Mouse (Mus musculus): ENCODE results near the gene Prkar2b. TPM values are rescaled to one million over a fixed set of nuclear protein-coding genes. Genes with fewer than 3 reads are reported as not detected.

Prkar2b gene
- total and polyA plus RNA-seq, 3 experiments = 15.7 to 154 (median 34.1) TPM

DNA sequence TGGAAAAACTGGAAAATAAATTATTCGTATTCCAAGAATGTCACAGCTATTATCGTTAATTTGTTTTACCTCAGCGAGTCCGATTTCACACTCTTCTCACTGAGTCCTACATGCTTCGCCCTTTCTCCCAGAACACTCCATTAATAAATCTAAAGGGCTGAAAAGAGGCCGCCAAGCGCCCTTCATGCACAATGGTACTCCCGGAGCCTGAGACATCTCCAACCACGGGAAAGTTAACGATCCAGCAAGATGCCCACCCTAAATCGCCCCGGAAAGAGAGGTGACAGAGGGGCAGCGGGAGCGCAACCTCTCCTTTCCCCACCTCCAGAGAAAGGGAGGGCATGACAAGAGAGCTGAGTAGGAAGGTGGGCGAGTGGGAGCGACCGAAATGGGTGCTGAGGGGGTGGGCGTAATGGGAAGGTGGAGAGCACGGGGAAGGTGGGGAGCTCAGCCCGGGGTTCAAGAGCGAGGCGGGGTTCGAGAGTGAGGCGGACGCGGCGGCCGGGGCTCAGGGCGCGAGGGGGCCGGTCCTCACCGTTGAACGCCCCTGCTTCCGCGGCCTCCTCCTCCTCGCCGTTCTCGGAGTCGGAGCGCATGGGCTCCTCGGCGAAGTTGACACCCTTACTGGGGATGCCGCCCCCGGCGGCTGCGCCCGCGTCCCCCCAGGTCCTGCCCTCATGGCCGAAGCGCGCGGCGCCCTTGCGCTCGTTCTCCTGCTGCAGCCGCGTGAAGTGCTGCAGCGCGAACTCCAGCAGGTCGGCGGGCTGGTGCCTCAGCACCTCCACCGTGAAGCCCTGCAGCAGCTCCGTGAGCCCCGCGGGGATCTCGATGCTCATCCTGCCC lies 628 bp downstream of the Prkar2b start (continued):
- TF ChIP-seq USF1 (IDR thresholded peaks at IDR 0.05; ENCODE audit: low read depth, low read length) (no peak), TBP (IDR thresholded peaks at IDR 0.05; ENCODE audit: low read depth, low read length) (0 out of 2 replicates have a peak, but pooled peaks have one; percentile 4), MYC (IDR thresholded peaks at IDR 0.05; ENCODE audit: low read depth, low read length) (0 out of 2 replicates have a peak, but pooled peaks have one; percentile 30), RAD21 (IDR thresholded peaks at IDR 0.05; ENCODE audit: low read depth, low read length) (no peak)

GRCm38 (mm10) chr12:32059707-32060106 lies 1.4 kb downstream of the Prkar2b start:
- Histone ChIP-seq H3K27ac (ENCODE audit: control insufficient read depth, low read depth, low read length) (peak overlapping the region; percentile 26), H3K9me3 (replicated peaks; ENCODE audit: insufficient read depth, low read length) (no peaks in the 10 kb centered on the region), H3K4me1 (ENCODE audit: control insufficient read depth in 1 of 2, insufficient read depth in 2 of 2, low read length in 2 of 2) (peaks cover 14 to 25% of the 10 kb centered on the region in 2 experiments), H3K36me3 (ENCODE audit: control insufficient read depth in 1 of 2, insufficient read depth in 2 of 2, low read length in 2 of 2) (peaks cover 0 to 40% of the 10 kb centered on the region in 2 experiments; a peak in 2 of 4 replicates), H3K79me2 (ENCODE audit: control insufficient read depth, insufficient read depth, low read length, poor library complexity) (peaks cover 33% of the 10 kb centered on the region), H3K9ac (ENCODE audit: control insufficient read depth, low read depth, low read length, poor library complexity, severe bottlenecking) (peak overlapping the region; percentile 97), H3K4me3 (ENCODE audit: control insufficient read depth in 1 of 2, insufficient read depth in 1 of 2, low read depth in 2 of 2, low read length in 2 of 2) (peak overlapping the region; percentile 49 to 89), H3K27me3 (ENCODE audit: control insufficient read depth in 1 of 2, insufficient read depth in 2 of 2, low read length in 2 of 2) (no peaks in the 10 kb centered on the region)
- TF ChIP-seq JUND (IDR thresholded peaks at IDR 0.05; ENCODE audit: low read depth, low read length) = no peak
- TF ChIP-seq MYC (IDR thresholded peaks at IDR 0.05; ENCODE audit: low read depth, low read length) = 0 out of 2 replicates have a peak, but pooled peaks have one; percentile 4
- DNase-seq (ENCODE audit: low read depth, low spot score) = peak; percentile 51

GRCm38 (mm10) chr12:32059135-32059534 lies 2.0 kb downstream of the Prkar2b start:
- peak; percentile 28 for DNase-seq (ENCODE audit: low read depth, low spot score)
- no peak overlapping the region; the same call in 1 of the 2 replicates for H3K27ac ChIP-seq (ENCODE audit: control insufficient read depth, low read depth, low read length)
- peak overlapping the region in 1 of 2 experiments; percentile 23; a peak in 3 of 4 replicates for H3K4me3 ChIP-seq (ENCODE audit: control insufficient read depth in 1 of 2, insufficient read depth in 1 of 2, low read depth in 2 of 2, low read length in 2 of 2)
- H3K9ac ChIP-seq (ENCODE audit: control insufficient read depth, low read depth, low read length, poor library complexity, severe bottlenecking) = peak overlapping the region; percentile 14; the same call in 1 of the 2 replicates
- H3K27me3 ChIP-seq (ENCODE audit: control insufficient read depth in 1 of 2, insufficient read depth in 2 of 2, low read length in 2 of 2) = no peaks in the 10 kb centered on the region
- H3K4me1 ChIP-seq (ENCODE audit: control insufficient read depth in 1 of 2, insufficient read depth in 2 of 2, low read length in 2 of 2) = peaks cover 15 to 29% of the 10 kb centered on the region in 2 experiments
- no peaks in the 10 kb centered on the region for H3K9me3 ChIP-seq (replicated peaks; ENCODE audit: insufficient read depth, low read length)
- H3K36me3 ChIP-seq (ENCODE audit: control insufficient read depth in 1 of 2, insufficient read depth in 2 of 2, low read length in 2 of 2) = peaks cover 0 to 43% of the 10 kb centered on the region in 2 experiments; a peak in 2 of 4 replicates
- H3K79me2 ChIP-seq (ENCODE audit: control insufficient read depth, insufficient read depth, low read length, poor library complexity) = peaks cover 33% of the 10 kb centered on the region
- TF ChIP-seq NRF1 (IDR thresholded peaks at IDR 0.05; ENCODE audit: insufficient read depth, low read depth, low read length, poor library complexity, severe bottlenecking) (no peak), EP300 (IDR thresholded peaks at IDR 0.05; ENCODE audit: low read depth in 1 of 2, low read length in 2 of 2) (no peak), KAT2A (conservative IDR thresholded peaks at IDR 0.05; ENCODE audit: low read depth, low read length) (no peak), HCFC1 (IDR thresholded peaks at IDR 0.05; ENCODE audit: low read depth, low read length) (no peak), CHD2 (IDR thresholded peaks at IDR 0.05; ENCODE audit: low read length) (no peak), MAX (IDR thresholded peaks at IDR 0.05; ENCODE audit: low read length) (no peak), MYC (IDR thresholded peaks at IDR 0.05; ENCODE audit: low read depth, low read length) (no peak), POLR2AphosphoS2 (IDR thresholded peaks at IDR 0.05; ENCODE audit: low read length) (no peak), MAZ (IDR thresholded peaks at IDR 0.05; ENCODE audit: low read depth, low read length) (no peak), ZMIZ1 (IDR thresholded peaks at IDR 0.05; ENCODE audit: low read depth, low read length) (no peak), USF1 (IDR thresholded peaks at IDR 0.05; ENCODE audit: low read depth, low read length) (no peak), TCF12 (IDR thresholded peaks at IDR 0.05; ENCODE audit: low read depth, low read length) (no peak), GABPA (IDR thresholded peaks at IDR 0.05; ENCODE audit: low read depth, low read length) (no peak), ZNF384 (IDR thresholded peaks at IDR 0.05; ENCODE audit: low read depth, low read length) (no peak), TAL1 (IDR thresholded peaks at IDR 0.05; ENCODE audit: low read length) (no peak), POLR2AphosphoS5 (IDR thresholded peaks at IDR 0.05; ENCODE audit: borderline replicate concordance, low read depth, low read length) (no peak), NELFE (IDR thresholded peaks at IDR 0.05; ENCODE audit: low read depth, low read length) (no peak), JUND (IDR thresholded peaks at IDR 0.05; ENCODE audit: low read depth, low read length) (no peak), BHLHE40 (IDR thresholded peaks at IDR 0.05; ENCODE audit: borderline replicate concordance, low read depth, low read length) (no peak)

Measured in MEL (cell line).